Comparison of ENCODE assay signal across 8 mouse cellular contexts in genomic region chr7:127008239-127009019, GRCm38 (mm10). TPM values are rescaled to one million over a fixed set of nuclear protein-coding genes. Genes with fewer than 3 reads are reported as not detected.
DNase-seq lines count a peak whose midpoint lies in the region; ATAC-seq and TF ChIP-seq lines count a peak whose summit lies in the region.

No protein-coding gene starts in this region.

- H3K36me3 ChIP-seq in intestine, postnatal 0 days (ENCODE audit: control insufficient read depth, insufficient read depth): 0 out of 2 replicates have a peak, but pooled peaks cover 7% of the 10 kb centered on the region
- peaks cover 21% of the 10 kb centered on the region for H3K36me3 ChIP-seq in midbrain, embryonic 12.5 days

- peak overlapping the region; percentile 43; the same call in 1 of the 2 replicates for H3K9ac ChIP-seq in intestine, postnatal 0 days (ENCODE audit: low read depth, low read length)
- H3K9ac ChIP-seq in midbrain, embryonic 12.5 days (replicated peaks): no peak overlapping the region; the same call in 1 of the 2 replicates

- 0 out of 2 replicates have a peak, but pooled peaks have one; percentile 1 for TF ChIP-seq CTCF in intestine, postnatal 0 days (IDR thresholded peaks at IDR 0.05; ENCODE audit: low read depth)

- peak; percentile 95 for ATAC-seq in common myeloid progenitor, adult 5-6 weeks (replicated peaks; ENCODE audit: low read depth, poor library complexity, severe bottlenecking)
- peak; percentile 93 for ATAC-seq in granulocyte monocyte progenitor cell, adult 5-6 weeks (replicated peaks; ENCODE audit: poor library complexity, severe bottlenecking)
- peak; percentile 96 for ATAC-seq in intestine, postnatal 0 days
- ATAC-seq in midbrain, embryonic 12.5 days (ENCODE audit: low FRiP score, low read depth): peak; percentile 70; the same call in 1 of the 2 replicates

- no peak overlapping the region for H3K4me3 ChIP-seq in intestine, postnatal 0 days (ENCODE audit: low read depth, low read length)
- H3K4me3 ChIP-seq in midbrain, embryonic 12.5 days: no peak overlapping the region

- peak overlapping the region; percentile 45 for H3K4me2 ChIP-seq in intestine, postnatal 0 days (replicated peaks; ENCODE audit: low read depth)
- no peak overlapping the region for H3K4me2 ChIP-seq in midbrain, embryonic 12.5 days (replicated peaks)

- H3K27me3 ChIP-seq in intestine, postnatal 0 days (replicated peaks; ENCODE audit: control insufficient read depth, insufficient read depth, low read length): no peaks in the 10 kb centered on the region
- H3K27me3 ChIP-seq in midbrain, embryonic 12.5 days: no peaks in the 10 kb centered on the region

- H3K4me1 ChIP-seq in intestine, postnatal 0 days (replicated peaks; ENCODE audit: control insufficient read depth, insufficient read depth, low read length): peaks cover 15% of the 10 kb centered on the region
- peaks cover 10% of the 10 kb centered on the region; the same call in 1 of the 2 replicates for H3K4me1 ChIP-seq in midbrain, embryonic 12.5 days

- H3K27ac ChIP-seq in intestine, postnatal 0 days (ENCODE audit: low read depth, low read length): peak overlapping the region; percentile 94
- peak overlapping the region; percentile 58 for H3K27ac ChIP-seq in midbrain, embryonic 12.5 days (replicated peaks)

- peak; percentile 48 for DNase-seq in urinary bladder, postnatal 25 days (ENCODE audit: low spot score)
- no peak for DNase-seq in urinary bladder, adult 2 months (ENCODE audit: low spot score)
- peak; percentile 85 for DNase-seq in left cerebral cortex, postnatal 4 days
- peak; percentile 76 for DNase-seq in testis, postnatal 14 days (ENCODE audit: low spot score)

- no peaks in the 10 kb centered on the region for H3K9me3 ChIP-seq in intestine, postnatal 0 days (ENCODE audit: control insufficient read depth)
- no peaks in the 10 kb centered on the region for H3K9me3 ChIP-seq in midbrain, embryonic 12.5 days

- intact Hi-C loops in left cerebral cortex, postnatal 4 days (cut with DNase I): no loop called here

- 20% methylated on average over 9 of the region's 9 CpGs for WGBS in intestine, postnatal 0 days
- 68% methylated on average over 9 of the region's 9 CpGs for WGBS in midbrain, embryonic 12.5 days

RNA-seq across cellular contexts. Expression of gene Mvp, which starts 6.0 kb away (rescaled TPM):
- polyA plus RNA-seq in urinary bladder, adult 2 months (2012; rRNA removed): 46.2 and 52.7 TPM in 2 replicates
- total RNA-seq in common myeloid progenitor, adult 5-6 weeks (2017): 19.3 and 21.8 TPM in 2 replicates
- 9.8 and 13.1 TPM in 2 replicates for total RNA-seq in granulocyte monocyte progenitor cell, adult 5-6 weeks (2014; fragmentation: Nextera tagmentation)
- 17.7 and 22.1 TPM in 2 replicates for total RNA-seq in granulocyte monocyte progenitor cell, adult 5-6 weeks (2017)
- polyA plus RNA-seq in intestine, postnatal 0 days (2015; fragmentation: Nextera tagmentation; extraction: Ambion mirVana): 79.8 and 81.0 TPM in 2 replicates
- total RNA-seq in left cerebral cortex, postnatal 4 days (2021): 1 to 10 TPM; 5.4 to 6.0 TPM
- polyA plus RNA-seq in midbrain, embryonic 12.5 days (2016; fragmentation: Nextera tagmentation; extraction: Ambion mirVana): 5.0 and 5.8 TPM in 2 replicates

RNA-seq across cellular contexts. Expression of gene Pagr1b, which starts 7.9 kb away (rescaled TPM):
- polyA plus RNA-seq in urinary bladder, adult 2 months (2012; rRNA removed): 2.8 and 3.2 TPM in 2 replicates
- not detected in 2 replicates for total RNA-seq in common myeloid progenitor, adult 5-6 weeks (2017)
- total RNA-seq in granulocyte monocyte progenitor cell, adult 5-6 weeks (2014; fragmentation: Nextera tagmentation): not detected in 2 replicates
- total RNA-seq in granulocyte monocyte progenitor cell, adult 5-6 weeks (2017): 10.5 TPM in 1 of 2 replicates, not detected in the other
- 0.68 TPM in 1 of 2 replicates, not detected in the other for polyA plus RNA-seq in intestine, postnatal 0 days (2015; fragmentation: Nextera tagmentation; extraction: Ambion mirVana)
- total RNA-seq in left cerebral cortex, postnatal 4 days (2021): 1 to 10 TPM in 1 of 2 experiments, not detected in 1; 1.6 TPM
- polyA plus RNA-seq in midbrain, embryonic 12.5 days (2016; fragmentation: Nextera tagmentation; extraction: Ambion mirVana): 0.32 and 0.39 TPM in 2 replicates

RNA-seq across cellular contexts. Expression of gene Pagr1a, which starts 8.7 kb away (rescaled TPM):
- polyA plus RNA-seq in urinary bladder, adult 2 months (2012; rRNA removed): 16.4 and 18.2 TPM in 2 replicates
- 36.7 TPM in 1 of 2 replicates, not detected in the other for total RNA-seq in common myeloid progenitor, adult 5-6 weeks (2017)
- total RNA-seq in granulocyte monocyte progenitor cell, adult 5-6 weeks (2014; fragmentation: Nextera tagmentation): 17.5 and 50.8 TPM in 2 replicates
- 3.4 and 27.2 TPM in 2 replicates for total RNA-seq in granulocyte monocyte progenitor cell, adult 5-6 weeks (2017)
- polyA plus RNA-seq in intestine, postnatal 0 days (2015; fragmentation: Nextera tagmentation; extraction: Ambion mirVana): 26.4 and 37.5 TPM in 2 replicates
- total RNA-seq in left cerebral cortex, postnatal 4 days (2021): 10 to 100 TPM; 10.2 to 15.4 TPM
- 53.1 and 65.0 TPM in 2 replicates for polyA plus RNA-seq in midbrain, embryonic 12.5 days (2016; fragmentation: Nextera tagmentation; extraction: Ambion mirVana)

RNA-seq across cellular contexts. Expression of gene Gm42742, which starts 12.5 kb away (rescaled TPM):
- 66.3 and 76.5 TPM in 2 replicates for polyA plus RNA-seq in urinary bladder, adult 2 months (2012; rRNA removed)
- 30.9 and 33.1 TPM in 2 replicates for total RNA-seq in common myeloid progenitor, adult 5-6 weeks (2017)
- total RNA-seq in granulocyte monocyte progenitor cell, adult 5-6 weeks (2014; fragmentation: Nextera tagmentation): 2.3 and 28.3 TPM in 2 replicates
- total RNA-seq in granulocyte monocyte progenitor cell, adult 5-6 weeks (2017): 32.7 and 35.4 TPM in 2 replicates
- polyA plus RNA-seq in intestine, postnatal 0 days (2015; fragmentation: Nextera tagmentation; extraction: Ambion mirVana): 15.7 and 27.1 TPM in 2 replicates
- total RNA-seq in left cerebral cortex, postnatal 4 days (2021): 10 to 100 TPM; 36.7 to 48.6 TPM
- 56.8 and 66.8 TPM in 2 replicates for polyA plus RNA-seq in midbrain, embryonic 12.5 days (2016; fragmentation: Nextera tagmentation; extraction: Ambion mirVana)

RNA-seq across cellular contexts. Expression of gene Prrt2, which starts 12.6 kb away (rescaled TPM):
- 9.7 and 10.2 TPM in 2 replicates for polyA plus RNA-seq in urinary bladder, adult 2 months (2012; rRNA removed)
- total RNA-seq in common myeloid progenitor, adult 5-6 weeks (2017): 1.3 TPM in 1 of 2 replicates, not detected in the other
- total RNA-seq in granulocyte monocyte progenitor cell, adult 5-6 weeks (2014; fragmentation: Nextera tagmentation): 1.8 and 6.9 TPM in 2 replicates
- total RNA-seq in granulocyte monocyte progenitor cell, adult 5-6 weeks (2017): 0.43 and 1.6 TPM in 2 replicates
- 2.5 and 2.7 TPM in 2 replicates for polyA plus RNA-seq in intestine, postnatal 0 days (2015; fragmentation: Nextera tagmentation; extraction: Ambion mirVana)
- 100 to 1,000 TPM; 132 to 136 TPM for total RNA-seq in left cerebral cortex, postnatal 4 days (2021)
- polyA plus RNA-seq in midbrain, embryonic 12.5 days (2016; fragmentation: Nextera tagmentation; extraction: Ambion mirVana): 4.3 and 5.5 TPM in 2 replicates
